11 mouse cellular contexts compared by ENCODE assay signal in genomic region chr5:28210591-28211550, GRCm38 (mm10). TPM values are rescaled to one million over a fixed set of nuclear protein-coding genes. Genes with fewer than 3 reads are reported as not detected.
DNase-seq lines count a peak whose midpoint lies in the region; ATAC-seq and TF ChIP-seq lines count a peak whose summit lies in the region.
"Had no signal": no experiment of that assay in that cellular context is flagged by ENCODE, and none has a peak within 500 bp of the region (broad histone marks: within the 10 kb centered on the region; RNA-seq: fewer than 3 reads in every experiment).

No protein-coding gene starts in this region.

- peaks cover 86% of the 10 kb centered on the region for H3K27me3 ChIP-seq in heart, postnatal 0 days (ENCODE audit: control insufficient read depth, insufficient read depth, low read length)
- peaks cover 83% of the 10 kb centered on the region for H3K27me3 ChIP-seq in heart, embryonic 11.5 days (ENCODE audit: control insufficient read depth, insufficient read depth, low read length)
- H3K27me3 ChIP-seq in forebrain, embryonic 12.5 days = peaks cover 90% of the 10 kb centered on the region
- peaks cover 72% of the 10 kb centered on the region for H3K27me3 ChIP-seq in intestine, postnatal 0 days (replicated peaks; ENCODE audit: control insufficient read depth, insufficient read depth, low read length)
- peaks cover 40% of the 10 kb centered on the region for H3K27me3 ChIP-seq in neural tube, embryonic 14.5 days (ENCODE audit: control insufficient read depth, insufficient read depth, low read length)

- H3K9ac ChIP-seq in heart, postnatal 0 days (replicated peaks; ENCODE audit: low read depth, low read length) = no peak overlapping the region
- no peak overlapping the region for H3K9ac ChIP-seq in heart, embryonic 11.5 days (ENCODE audit: low read depth, low read length)
- no peak overlapping the region for H3K9ac ChIP-seq in forebrain, embryonic 12.5 days
- no peak overlapping the region for H3K9ac ChIP-seq in intestine, postnatal 0 days (ENCODE audit: low read depth, low read length)
- H3K9ac ChIP-seq in neural tube, embryonic 14.5 days (replicated peaks; ENCODE audit: low read depth, low read length) = no peak overlapping the region
- H3K9ac ChIP-seq: liver, embryonic 13.5 days had no signal

- no peak overlapping the region for H3K4me2 ChIP-seq in heart, postnatal 0 days (ENCODE audit: low read depth, low read length)
- no peak overlapping the region for H3K4me2 ChIP-seq in heart, embryonic 11.5 days
- peak overlapping the region; percentile 69; the same call in 1 of the 2 replicates for H3K4me2 ChIP-seq in forebrain, embryonic 12.5 days
- peak overlapping the region; percentile 73 for H3K4me2 ChIP-seq in intestine, postnatal 0 days (replicated peaks; ENCODE audit: low read depth)
- peak overlapping the region; percentile 59 for H3K4me2 ChIP-seq in neural tube, embryonic 14.5 days (ENCODE audit: low read depth, low read length)

- H3K4me1 ChIP-seq in heart, postnatal 0 days (ENCODE audit: control insufficient read depth, insufficient read depth) = 0 out of 2 replicates have a peak, but pooled peaks cover 4% of the 10 kb centered on the region
- peaks cover 3% of the 10 kb centered on the region for H3K4me1 ChIP-seq in heart, embryonic 11.5 days (ENCODE audit: control insufficient read depth, insufficient read depth, low read length)
- H3K4me1 ChIP-seq in forebrain, embryonic 12.5 days = peaks cover 27% of the 10 kb centered on the region
- H3K4me1 ChIP-seq in intestine, postnatal 0 days (replicated peaks; ENCODE audit: control insufficient read depth, insufficient read depth, low read length) = no peaks in the 10 kb centered on the region
- peaks cover 9% of the 10 kb centered on the region for H3K4me1 ChIP-seq in neural tube, embryonic 14.5 days (ENCODE audit: control insufficient read depth, insufficient read depth, low read length)

- TF ChIP-seq CTCF in heart, postnatal 0 days (IDR thresholded peaks at IDR 0.05; ENCODE audit: low read depth) = no peak
- TF ChIP-seq CTCF in intestine, postnatal 0 days (IDR thresholded peaks at IDR 0.05; ENCODE audit: low read depth) = no peak

- TF ChIP-seq EP300 in heart, postnatal 0 days (IDR thresholded peaks at IDR 0.05; ENCODE audit: low read depth) = no peak

- WGBS in heart, postnatal 0 days = 3% methylated on average over 29 of the region's 29 CpGs
- WGBS in heart, embryonic 11.5 days (ENCODE audit: insufficient replicate concordance) = 2% methylated on average over 29 of the region's 29 CpGs
- under 1% methylated on average over 29 of the region's 29 CpGs for WGBS in forebrain, embryonic 12.5 days
- WGBS in intestine, postnatal 0 days = 2% methylated on average over 29 of the region's 29 CpGs
- 1% methylated on average over 29 of the region's 29 CpGs for WGBS in neural tube, embryonic 14.5 days

- no peak for ATAC-seq in heart, postnatal 0 days (ENCODE audit: insufficient read depth, low read depth)
- no peak for ATAC-seq in heart, embryonic 11.5 days (replicated peaks; ENCODE audit: insufficient number of reproducible peaks, low FRiP score, low TSS enrichment)
- no peak for ATAC-seq in forebrain, embryonic 12.5 days (ENCODE audit: low FRiP score)
- ATAC-seq in intestine, postnatal 0 days = no peak
- ATAC-seq in neural tube, embryonic 14.5 days (ENCODE audit: low read depth) = no peak

- no peaks in the 10 kb centered on the region for H3K9me3 ChIP-seq in heart, postnatal 0 days (replicated peaks; ENCODE audit: control insufficient read depth, low read length)
- H3K9me3 ChIP-seq in heart, embryonic 11.5 days (replicated peaks; ENCODE audit: control insufficient read depth, low read length) = no peaks in the 10 kb centered on the region
- no peaks in the 10 kb centered on the region for H3K9me3 ChIP-seq in forebrain, embryonic 12.5 days
- no peaks in the 10 kb centered on the region for H3K9me3 ChIP-seq in intestine, postnatal 0 days (ENCODE audit: control insufficient read depth)
- no peaks in the 10 kb centered on the region for H3K9me3 ChIP-seq in neural tube, embryonic 14.5 days (ENCODE audit: control insufficient read depth, low read length)
- H3K9me3 ChIP-seq: liver, embryonic 13.5 days had no signal

- H3K27ac ChIP-seq in heart, postnatal 0 days (ENCODE audit: low read depth) = no peak overlapping the region
- no peak overlapping the region for H3K27ac ChIP-seq in heart, embryonic 11.5 days (ENCODE audit: low read depth, low read length)
- H3K27ac ChIP-seq in forebrain, embryonic 12.5 days = no peak overlapping the region
- H3K27ac ChIP-seq in intestine, postnatal 0 days (ENCODE audit: low read depth, low read length) = no peak overlapping the region
- H3K27ac ChIP-seq in neural tube, embryonic 14.5 days (ENCODE audit: low read depth, low read length) = no peak overlapping the region
- H3K27ac ChIP-seq: liver, embryonic 13.5 days had no signal

- DNase-seq in heart, postnatal 0 days (ENCODE audit: low spot score) = no peak
- DNase-seq in kidney, adult 8-10 months = no peak
- DNase-seq in adrenal gland, postnatal 10 days = no peak
- DNase-seq in layer of hippocampus, adult 9-11 months = no peak
- DNase-seq: adrenal gland, postnatal 25 days; liver, embryonic 13.5 days had no signal

- H3K36me3 ChIP-seq in heart, postnatal 0 days (replicated peaks; ENCODE audit: control insufficient read depth, insufficient read depth, low read length) = no peaks in the 10 kb centered on the region
- H3K36me3 ChIP-seq in heart, embryonic 11.5 days (ENCODE audit: control insufficient read depth, insufficient read depth, low read length) = no peaks in the 10 kb centered on the region
- H3K36me3 ChIP-seq in forebrain, embryonic 12.5 days (replicated peaks) = no peaks in the 10 kb centered on the region
- H3K36me3 ChIP-seq in intestine, postnatal 0 days (ENCODE audit: control insufficient read depth, insufficient read depth) = no peaks in the 10 kb centered on the region
- no peaks in the 10 kb centered on the region for H3K36me3 ChIP-seq in neural tube, embryonic 14.5 days (ENCODE audit: control insufficient read depth, insufficient read depth, low read length)
- H3K36me3 ChIP-seq: liver, embryonic 13.5 days had no signal

- peak overlapping the region; percentile 47; the same call in 1 of the 2 replicates for H3K4me3 ChIP-seq in heart, postnatal 0 days (ENCODE audit: low read depth, low read length)
- H3K4me3 ChIP-seq in heart, embryonic 11.5 days (ENCODE audit: low read depth, low read length) = no peak overlapping the region
- no peak overlapping the region for H3K4me3 ChIP-seq in forebrain, embryonic 12.5 days (replicated peaks)
- H3K4me3 ChIP-seq in intestine, postnatal 0 days (ENCODE audit: low read depth, low read length) = peak overlapping the region; percentile 43; the same call in 1 of the 2 replicates
- H3K4me3 ChIP-seq in neural tube, embryonic 14.5 days (ENCODE audit: low read depth, low read length) = peak overlapping the region; percentile 36

RNA-seq across cellular contexts. Expression of gene Cnpy1, which starts 34.7 kb away (rescaled TPM):
- 0.62 TPM in 1 of 2 replicates, not detected in the other for total RNA-seq in heart, postnatal 0 days (2014; rRNA removed; ENCODE audit: low replicate concordance)
- polyA plus RNA-seq in heart, postnatal 0 days (2015; fragmentation: Nextera tagmentation; extraction: Ambion mirVana) = not detected in 2 replicates
- not detected in 2 replicates for polyA plus RNA-seq in heart, embryonic 11.5 days (2014; fragmentation: Nextera tagmentation; extraction: Ambion mirVana)
- 2.9 and 3.2 TPM in 2 replicates for polyA plus RNA-seq in forebrain, embryonic 12.5 days (2016; fragmentation: Nextera tagmentation; extraction: Ambion mirVana)
- 1.0 and 1.2 TPM in 2 replicates for polyA plus RNA-seq in intestine, postnatal 0 days (2015; fragmentation: Nextera tagmentation; extraction: Ambion mirVana)
- polyA plus RNA-seq in neural tube, embryonic 14.5 days (2014; fragmentation: Nextera tagmentation; extraction: Ambion mirVana) = 0.66 and 1.1 TPM in 2 replicates
- under 1 TPM; 0.09 to 0.15 TPM for total RNA-seq in adrenal gland, postnatal 10 days (2021)
- total RNA-seq: adrenal gland, postnatal 25 days had no signal
- polyA plus RNA-seq: spleen, adult 2 months had no signal

RNA-seq across cellular contexts. Expression of gene En2, which starts 45.4 kb away (rescaled TPM):
- total RNA-seq in heart, postnatal 0 days (2014; rRNA removed; ENCODE audit: low replicate concordance) = not detected in 2 replicates
- not detected in 2 replicates for polyA plus RNA-seq in heart, postnatal 0 days (2015; fragmentation: Nextera tagmentation; extraction: Ambion mirVana)
- not detected in 2 replicates for polyA plus RNA-seq in heart, embryonic 11.5 days (2014; fragmentation: Nextera tagmentation; extraction: Ambion mirVana)
- polyA plus RNA-seq in forebrain, embryonic 12.5 days (2016; fragmentation: Nextera tagmentation; extraction: Ambion mirVana) = not detected in 2 replicates
- not detected in 2 replicates for polyA plus RNA-seq in intestine, postnatal 0 days (2015; fragmentation: Nextera tagmentation; extraction: Ambion mirVana)
- polyA plus RNA-seq in neural tube, embryonic 14.5 days (2014; fragmentation: Nextera tagmentation; extraction: Ambion mirVana) = not detected in 2 replicates
- total RNA-seq in adrenal gland, postnatal 10 days (2021) = not detected
- polyA plus RNA-seq: liver, embryonic 13.5 days; spleen, adult 2 months had no signal

Comparison
In these comparisons a context has a peak if more than half of its experiments do, and no peak if none do; other contexts are left out.
1. H3K4me3 ChIP-seq: peak in heart, postnatal 0 days (single experiment), intestine, postnatal 0 days (single experiment) and neural tube, embryonic 14.5 days (single experiment); none in heart, embryonic 11.5 days (single experiment) and forebrain, embryonic 12.5 days (single experiment).
2. H3K4me2 ChIP-seq: peak in forebrain, embryonic 12.5 days (single experiment), intestine, postnatal 0 days (single experiment) and neural tube, embryonic 14.5 days (single experiment); none in heart, postnatal 0 days (single experiment) and heart, embryonic 11.5 days (single experiment).